8 mouse cellular contexts compared by ENCODE assay signal in the genomic region with DNA sequence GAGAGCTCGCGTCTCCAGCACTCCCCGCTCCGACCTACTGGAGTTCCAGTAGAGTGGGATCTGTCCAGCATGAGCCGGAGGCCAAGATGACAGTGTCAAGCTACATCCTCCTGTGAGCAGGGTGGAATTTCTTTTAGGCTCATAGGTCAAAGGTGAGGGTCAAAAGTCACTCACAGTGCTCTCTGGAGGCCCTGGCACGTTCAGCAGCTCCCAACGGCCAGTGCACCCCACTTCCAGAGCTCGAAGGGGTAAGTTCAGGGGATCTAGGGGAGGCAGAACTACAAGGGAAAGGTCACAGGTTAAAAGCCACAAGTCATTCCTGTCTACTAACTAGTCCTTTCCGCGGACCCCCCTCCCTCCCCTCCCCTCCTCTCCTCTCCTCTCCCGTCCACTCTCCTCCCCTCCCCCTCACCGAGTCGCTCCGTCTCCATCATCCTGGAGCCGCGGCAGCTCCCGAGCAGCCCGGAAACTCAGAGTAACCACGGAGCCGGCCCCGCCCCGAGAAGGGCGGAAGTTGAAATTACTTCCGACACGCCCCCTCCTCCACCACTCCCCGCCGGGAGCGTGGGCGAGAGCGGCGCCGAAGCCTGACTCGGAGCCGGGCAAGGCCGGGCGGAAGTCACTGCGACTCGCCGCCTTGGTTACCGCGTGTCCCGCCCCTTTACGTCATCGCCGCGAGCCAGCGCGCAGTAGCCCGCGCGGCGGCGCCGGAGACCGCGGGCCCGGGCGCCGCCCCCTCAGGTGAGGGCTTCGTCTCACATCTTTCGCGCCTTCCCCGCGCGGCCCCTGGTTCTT. TPM values are rescaled to one million over a fixed set of nuclear protein-coding genes. Genes with fewer than 3 reads are reported as not detected.
DNase-seq lines count a peak whose midpoint lies in the region; ATAC-seq lines count a peak whose summit lies in the region.

A gene (minus strand): TSS at position 489 of the 795 bp plus-strand sequence.
A gene (plus strand): TSS at position 670 of the 795 bp plus-strand sequence.

- peak; percentile 98 for ATAC-seq in hindbrain, embryonic 14.5 days (ENCODE audit: low FRiP score)

- DNase-seq in R1 (ENCODE audit: low read depth, low spot score), result peak; percentile 96
- peak; percentile 98 to 99 for DNase-seq in cerebellum, postnatal 25 days
- peak; percentile 94 to 97 for DNase-seq in frontal cortex, postnatal 25 days (ENCODE audit: low spot score in 2 of 2)
- peak; percentile 99 for DNase-seq in hindbrain, embryonic 14.5 days (ENCODE audit: low spot score)
- DNase-seq in layer of hippocampus, postnatal 36 days, result peak; percentile 98 to 99
- peak; percentile 98 for DNase-seq in lung, postnatal 36 days
- peak; percentile 98 for DNase-seq in retina, postnatal 1 day
- DNase-seq in urinary bladder, adult 18-20 months (ENCODE audit: low spot score in 2 of 2), result peak; percentile 94 to 96

- H3K27me3 ChIP-seq in hindbrain, embryonic 14.5 days (ENCODE audit: control insufficient read depth, insufficient read depth, low read length), result no peaks in the 10 kb centered on the region

- peak within 1 kb of the TSS; percentile 58 for H3K4me3 ChIP-seq in hindbrain, embryonic 14.5 days (replicated peaks; ENCODE audit: low read length)

- H3K9me3 ChIP-seq in hindbrain, embryonic 14.5 days (ENCODE audit: control insufficient read depth, low read length), result no peaks in the 10 kb centered on the region

- H3K27ac ChIP-seq in hindbrain, embryonic 14.5 days, result no peak within 1 kb of the TSS

- peaks cover 62% of the 10 kb centered on the region for H3K36me3 ChIP-seq in hindbrain, embryonic 14.5 days (replicated peaks; ENCODE audit: control insufficient read depth, insufficient read depth)

- peaks cover 20% of the 10 kb centered on the region for H3K4me1 ChIP-seq in hindbrain, embryonic 14.5 days (replicated peaks; ENCODE audit: control insufficient read depth, insufficient read depth, low read length)

- H3K4me2 ChIP-seq in hindbrain, embryonic 14.5 days (replicated peaks), result peak within 1 kb of the TSS; percentile 93

- WGBS in hindbrain, embryonic 14.5 days, result under 1% methylated on average over 65 of the region's 65 CpGs

- peak within 1 kb of the TSS; percentile 77 for H3K9ac ChIP-seq in hindbrain, embryonic 14.5 days

RNA-seq across cellular contexts. Expression of the first gene that starts in this region (rescaled TPM):
- 49.6 and 51.2 TPM in 2 replicates for polyA plus RNA-seq in hindbrain, embryonic 14.5 days (2014; fragmentation: Nextera tagmentation; extraction: Ambion mirVana)
- total RNA-seq in layer of hippocampus, postnatal 36 days (2021), result 10 to 100 TPM; 69.5 to 72.4 TPM

RNA-seq across cellular contexts. Expression of the second gene that starts in this region (rescaled TPM):
- polyA plus RNA-seq in hindbrain, embryonic 14.5 days (2014; fragmentation: Nextera tagmentation; extraction: Ambion mirVana), result 73.7 and 74.0 TPM in 2 replicates
- total RNA-seq in layer of hippocampus, postnatal 36 days (2021), result 10 to 100 TPM; 29.2 to 32.1 TPM
